Mouse (Mus musculus) intestine, embryonic 16.5 days (tissue): ENCODE measurements around the gene Mreg. TPM values are rescaled to one million over a fixed set of nuclear protein-coding genes. Genes with fewer than 3 reads are reported as not detected.

Experiments
- ATAC-seq: fragments of 200-750 bp; cut with Nextera tagmentation; 2 replicates; pipeline ENCODE4 v1.8.0; 2017; ENCODE audit warnings: moderate TSS enrichment, moderate library complexity
- H3K27ac ChIP-seq: fragments of 300-500 bp; sonication (generic); 2 replicates; pipeline ENCODE4 v1.5.1; 2014; ENCODE audit warnings: mild to moderate bottlenecking, low read length
- H3K27me3 ChIP-seq: fragments of 300-500 bp; sonication (generic); replicated peaks from 2 replicates; pipeline ENCODE4 v1.6.1; 2014; ENCODE audit warnings: low read length, control low read depth, mixed read lengths; ENCODE audit not compliant: control insufficient read depth, insufficient read depth
- H3K36me3 ChIP-seq: fragments of 300-500 bp; sonication (generic); 2 replicates; pipeline ENCODE4 v1.6.1; 2014; ENCODE audit warnings: low read length, control low read depth; ENCODE audit not compliant: control insufficient read depth, insufficient read depth
- H3K4me1 ChIP-seq: fragments of 300-500 bp; sonication (generic); 2 replicates; pipeline ENCODE4 v1.6.1; 2014; ENCODE audit warnings: low read length, control low read depth, mixed read lengths; ENCODE audit not compliant: control insufficient read depth, insufficient read depth
- H3K4me2 ChIP-seq: fragments of 300-500 bp; sonication (generic); 2 replicates; pipeline ENCODE4 v1.6.1; 2014; ENCODE audit warnings: low read depth, low read length, control low read depth
- H3K4me3 ChIP-seq: fragments of 300-500 bp; sonication (generic); 2 replicates; pipeline ENCODE4 v1.5.1; 2014; ENCODE audit warnings: mild to moderate bottlenecking, low read length
- H3K9ac ChIP-seq: fragments of 300-500 bp; sonication (generic); 2 replicates; pipeline ENCODE4 v1.6.1; 2014; ENCODE audit warnings: low read depth, low read length
- H3K9me3 ChIP-seq: fragments of 300-500 bp; sonication (generic); 2 replicates; pipeline ENCODE4 v1.6.1; 2016; ENCODE audit warnings: low read length, control low read depth; ENCODE audit not compliant: control insufficient read depth
- WGBS: fragments of 180-500 bp; shearing (Covaris S2); extraction: QIAGEN DNeasy Blood & Tissue Kit; methylation state at CpG from one replicate; pipeline ENCODE4 v1.1.7; 2014; 5-methylcytosine and 5-hydroxymethylcytosine counted together
- polyA plus RNA-seq: library from polyadenylated mRNA; unstranded; fragments of >200 nt; fragmentation: Nextera tagmentation; extraction: Ambion mirVana; gene quantifications from 2 replicates; pipeline ENCODE4 v1.2.1, GENCODE M21; 2015

The Mreg gene
- polyA plus RNA-seq, 1 experiment from 2014 or later = 7.5 TPM

GRCm38 (mm10) chr1:72202068-72202467, 10.0 kb downstream of the Mreg start:
- no peaks in the 10 kb centered on the region for H3K36me3 ChIP-seq
- H3K27me3 ChIP-seq = no peaks in the 10 kb centered on the region
- H3K27ac ChIP-seq = no peak overlapping the region
- no peak for ATAC-seq
- no peak overlapping the region for H3K4me2 ChIP-seq
- H3K4me1 ChIP-seq = peaks cover 14% of the 10 kb centered on the region
- WGBS = 75% methylated on average over 2 of the region's 2 CpGs
- H3K4me3 ChIP-seq = no peak overlapping the region
- no peak overlapping the region for H3K9ac ChIP-seq
- no peaks in the 10 kb centered on the region for H3K9me3 ChIP-seq

DNA sequence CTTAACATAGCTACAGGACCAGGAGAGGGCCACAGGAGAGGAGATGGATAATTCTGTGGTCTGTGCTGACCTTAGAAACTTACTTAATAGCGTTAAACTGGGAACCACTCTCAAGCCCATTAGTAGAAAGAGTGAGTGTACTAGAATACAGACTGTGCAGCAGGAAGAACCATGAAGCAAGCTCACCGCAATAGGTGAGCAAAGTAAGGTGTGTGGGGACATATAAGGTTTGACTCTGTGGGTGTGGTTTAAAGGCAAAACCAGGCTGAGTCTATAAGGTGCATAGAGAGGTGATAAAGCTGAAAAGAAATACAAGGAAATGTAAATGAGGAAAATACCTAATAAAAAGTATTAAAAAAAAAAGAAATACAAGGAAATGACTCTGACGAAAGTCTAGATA, 11.0 kb downstream of the Mreg start:
- no peak overlapping the region for H3K9ac ChIP-seq
- peaks cover 21% of the 10 kb centered on the region for H3K4me1 ChIP-seq
- H3K27ac ChIP-seq = no peak overlapping the region
- H3K36me3 ChIP-seq = no peaks in the 10 kb centered on the region
- no peak for ATAC-seq
- H3K27me3 ChIP-seq = no peaks in the 10 kb centered on the region
- H3K4me2 ChIP-seq = no peak overlapping the region
- no peaks in the 10 kb centered on the region for H3K9me3 ChIP-seq
- no peak overlapping the region for H3K4me3 ChIP-seq
- 83% methylated on average over 3 of the region's 3 CpGs for WGBS

GRCm38 (mm10) chr1:72198142-72198806, 13.8 kb downstream of the Mreg start:
- H3K36me3 ChIP-seq = no peaks in the 10 kb centered on the region
- no peaks in the 10 kb centered on the region for H3K9me3 ChIP-seq
- H3K27ac ChIP-seq = no peak overlapping the region
- no peak for ATAC-seq
- no peak overlapping the region for H3K9ac ChIP-seq
- WGBS = 47% methylated on average over 10 of the region's 10 CpGs
- H3K27me3 ChIP-seq = no peaks in the 10 kb centered on the region
- H3K4me1 ChIP-seq = peaks cover 22% of the 10 kb centered on the region
- H3K4me3 ChIP-seq = no peak overlapping the region
- no peak overlapping the region for H3K4me2 ChIP-seq

DNA sequence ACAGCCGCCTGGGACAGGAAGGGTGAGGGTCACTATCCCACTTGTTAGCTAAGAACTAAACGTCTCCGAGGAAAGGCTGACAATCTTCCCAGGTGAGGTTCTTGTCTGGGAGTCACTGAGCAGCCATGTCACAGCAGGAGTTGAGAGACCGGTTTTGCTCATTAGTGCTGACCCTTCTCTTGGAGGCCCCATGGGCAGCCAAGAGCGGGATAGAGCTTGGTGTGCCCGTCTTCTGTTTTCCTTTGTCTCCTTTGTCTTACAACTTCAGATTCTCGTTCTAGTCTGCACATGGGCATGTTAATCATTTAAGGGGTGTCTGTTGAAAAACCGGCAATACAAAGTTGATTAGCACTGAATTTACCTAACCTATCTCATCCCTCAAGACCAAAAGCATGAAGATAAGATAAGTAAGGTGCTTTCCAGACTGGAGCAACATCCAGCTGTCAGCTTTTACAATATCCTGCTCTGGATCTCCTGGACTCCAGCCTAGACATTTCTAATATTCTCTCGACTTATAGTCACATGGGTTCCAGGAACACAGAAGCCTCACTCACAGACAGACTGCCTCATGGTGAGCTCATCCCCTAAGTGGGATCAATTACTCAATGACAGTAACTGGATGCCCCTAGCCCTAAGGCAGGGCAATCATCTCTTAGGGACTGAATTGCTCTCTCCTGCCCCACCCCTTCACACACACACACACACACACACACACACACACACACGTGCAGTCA, 15.3 kb downstream of the Mreg start:
- Histone ChIP-seq H3K36me3 (no peaks in the 10 kb centered on the region), H3K27ac (peak overlapping the region; percentile 90), H3K9ac (0 out of 2 replicates have a peak overlapping the region, but pooled peaks have one; percentile 14), H3K27me3 (no peaks in the 10 kb centered on the region), H3K4me1 (peaks cover 22% of the 10 kb centered on the region), H3K4me2 (peak overlapping the region; percentile 42), H3K9me3 (no peaks in the 10 kb centered on the region), H3K4me3 (no peak overlapping the region)
- ATAC-seq = peak; percentile 83
- WGBS = 40% methylated on average over 10 of the region's 10 CpGs

GRCm38 (mm10) chr1:72196123-72196522, 16.0 kb downstream of the Mreg start:
- peak overlapping the region; percentile 90 for H3K27ac ChIP-seq
- H3K4me1 ChIP-seq = peaks cover 22% of the 10 kb centered on the region
- H3K4me2 ChIP-seq = peak overlapping the region; percentile 42
- H3K36me3 ChIP-seq = no peaks in the 10 kb centered on the region
- WGBS = 72% methylated on average over 5 of the region's 5 CpGs
- no peak overlapping the region for H3K4me3 ChIP-seq
- 0 out of 2 replicates have a peak overlapping the region, but pooled peaks have one; percentile 14 for H3K9ac ChIP-seq
- no peaks in the 10 kb centered on the region for H3K27me3 ChIP-seq
- ATAC-seq = peak; percentile 75
- no peaks in the 10 kb centered on the region for H3K9me3 ChIP-seq

GRCm38 (mm10) chr1:72191449-72191848, 20.7 kb downstream of the Mreg start:
- no peak overlapping the region for H3K4me2 ChIP-seq
- H3K27ac ChIP-seq = no peak overlapping the region
- H3K4me1 ChIP-seq = 0 out of 2 replicates have a peak, but pooled peaks cover 4% of the 10 kb centered on the region
- H3K9me3 ChIP-seq = no peaks in the 10 kb centered on the region
- ATAC-seq = no peak
- no peak overlapping the region for H3K4me3 ChIP-seq
- H3K36me3 ChIP-seq = no peaks in the 10 kb centered on the region
- H3K27me3 ChIP-seq = no peaks in the 10 kb centered on the region
- no peak overlapping the region for H3K9ac ChIP-seq
- 86% methylated on average over 8 of the region's 8 CpGs for WGBS

DNA sequence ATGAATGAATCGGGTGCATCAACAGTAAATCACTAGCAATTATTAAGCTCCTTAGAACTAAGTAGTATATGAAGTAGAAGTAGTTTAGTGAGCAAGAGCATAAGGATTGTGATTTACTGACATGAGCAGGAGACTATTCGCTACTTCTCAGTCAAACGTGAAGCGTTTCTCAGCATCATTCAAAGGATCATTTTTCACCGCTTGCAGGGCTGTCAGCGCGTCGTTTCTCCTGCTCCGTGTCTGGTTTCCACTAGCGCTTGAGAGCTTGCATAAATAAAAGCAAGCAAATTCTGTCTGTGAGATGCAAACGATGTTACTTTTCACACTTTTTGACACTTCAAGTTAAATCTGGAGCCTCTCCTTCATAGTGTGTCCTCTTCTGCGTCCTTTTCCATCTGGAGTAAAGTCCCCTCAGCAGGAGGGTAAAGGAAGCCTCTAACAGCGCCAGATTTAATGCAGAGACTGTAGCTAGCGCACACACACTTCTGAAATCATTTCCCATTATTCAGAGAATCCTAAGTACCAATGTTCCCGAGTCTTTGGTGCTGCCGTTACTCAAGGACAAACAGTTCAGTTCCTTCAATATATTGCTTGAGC, 23.9 kb downstream of the Mreg start:
- Histone ChIP-seq H3K4me3 (no peak overlapping the region), H3K9me3 (no peaks in the 10 kb centered on the region), H3K36me3 (no peaks in the 10 kb centered on the region), H3K4me1 (0 out of 2 replicates have a peak, but pooled peaks cover 3% of the 10 kb centered on the region), H3K27ac (no peak overlapping the region), H3K27me3 (no peaks in the 10 kb centered on the region), H3K9ac (no peak overlapping the region), H3K4me2 (no peak overlapping the region)
- WGBS = 51% methylated on average over 16 of the region's 16 CpGs
- ATAC-seq = no peak

GRCm38 (mm10) chr1:72187486-72187885, 24.6 kb downstream of the Mreg start:
- Histone ChIP-seq H3K4me1 (peaks cover 8% of the 10 kb centered on the region), H3K4me2 (no peak overlapping the region), H3K4me3 (no peak overlapping the region), H3K9ac (no peak overlapping the region), H3K27ac (no peak overlapping the region), H3K9me3 (no peaks in the 10 kb centered on the region), H3K27me3 (no peaks in the 10 kb centered on the region), H3K36me3 (no peaks in the 10 kb centered on the region)
- no peak for ATAC-seq
- 71% methylated on average over 10 of the region's 10 CpGs for WGBS

DNA sequence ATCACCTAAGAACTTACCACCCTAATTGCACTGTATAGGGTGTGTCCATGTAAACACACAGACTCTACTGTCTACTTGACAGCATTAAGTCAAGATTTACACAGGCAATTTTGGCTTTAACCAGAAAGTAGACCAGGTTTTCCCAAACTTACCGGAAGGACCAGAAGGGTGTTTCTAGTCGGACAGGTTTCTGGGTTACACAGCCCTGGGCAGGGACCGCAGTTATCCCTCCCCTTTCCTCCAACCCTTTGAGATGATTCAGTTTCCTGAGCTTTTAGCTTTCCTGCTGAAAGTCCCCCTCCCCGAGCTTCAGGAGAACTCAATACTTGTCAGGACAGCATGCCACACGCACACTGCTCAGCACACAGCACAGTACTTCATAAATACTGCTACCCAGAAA, 26.0 kb downstream of the Mreg start:
- H3K36me3 ChIP-seq = no peaks in the 10 kb centered on the region
- 70% methylated on average over 5 of the region's 5 CpGs for WGBS
- ATAC-seq = no peak
- peaks cover 10% of the 10 kb centered on the region for H3K4me1 ChIP-seq
- no peak overlapping the region for H3K27ac ChIP-seq
- no peak overlapping the region for H3K4me3 ChIP-seq
- no peaks in the 10 kb centered on the region for H3K9me3 ChIP-seq
- H3K9ac ChIP-seq = no peak overlapping the region
- no peaks in the 10 kb centered on the region for H3K27me3 ChIP-seq
- H3K4me2 ChIP-seq = no peak overlapping the region
